Mouse (Mus musculus) intestine, embryonic 16.5 days (tissue): ENCODE results near the gene Rims4. TPM values are rescaled to one million over a fixed set of nuclear protein-coding genes. Genes with fewer than 3 reads are reported as not detected.

Source experiments
- ATAC-seq: fragments of 200-750 bp; cut with Nextera tagmentation; 2 replicates; pipeline ENCODE4 v1.8.0; 2017; ENCODE audit warnings: moderate TSS enrichment, moderate library complexity
- H3K27ac ChIP-seq: fragments of 300-500 bp; sonication (generic); 2 replicates; pipeline ENCODE4 v1.5.1; 2014; ENCODE audit warnings: mild to moderate bottlenecking, low read length
- H3K27me3 ChIP-seq: fragments of 300-500 bp; sonication (generic); replicated peaks from 2 replicates; pipeline ENCODE4 v1.6.1; 2014; ENCODE audit warnings: low read length, control low read depth, mixed read lengths; ENCODE audit not compliant: control insufficient read depth, insufficient read depth
- H3K36me3 ChIP-seq: fragments of 300-500 bp; sonication (generic); 2 replicates; pipeline ENCODE4 v1.6.1; 2014; ENCODE audit warnings: low read length, control low read depth; ENCODE audit not compliant: control insufficient read depth, insufficient read depth
- H3K4me1 ChIP-seq: fragments of 300-500 bp; sonication (generic); 2 replicates; pipeline ENCODE4 v1.6.1; 2014; ENCODE audit warnings: low read length, control low read depth, mixed read lengths; ENCODE audit not compliant: control insufficient read depth, insufficient read depth
- H3K4me2 ChIP-seq: fragments of 300-500 bp; sonication (generic); 2 replicates; pipeline ENCODE4 v1.6.1; 2014; ENCODE audit warnings: low read depth, low read length, control low read depth
- H3K4me3 ChIP-seq: fragments of 300-500 bp; sonication (generic); 2 replicates; pipeline ENCODE4 v1.5.1; 2014; ENCODE audit warnings: mild to moderate bottlenecking, low read length
- H3K9ac ChIP-seq: fragments of 300-500 bp; sonication (generic); 2 replicates; pipeline ENCODE4 v1.6.1; 2014; ENCODE audit warnings: low read depth, low read length
- H3K9me3 ChIP-seq: fragments of 300-500 bp; sonication (generic); 2 replicates; pipeline ENCODE4 v1.6.1; 2016; ENCODE audit warnings: low read length, control low read depth; ENCODE audit not compliant: control insufficient read depth
- WGBS: fragments of 180-500 bp; shearing (Covaris S2); extraction: QIAGEN DNeasy Blood & Tissue Kit; methylation state at CpG from one replicate; pipeline ENCODE4 v1.1.7; 2014; 5-methylcytosine and 5-hydroxymethylcytosine counted together
- polyA plus RNA-seq: library from polyadenylated mRNA; unstranded; fragments of >200 nt; fragmentation: Nextera tagmentation; extraction: Ambion mirVana; gene quantifications from 2 replicates; pipeline ENCODE4 v1.2.1, GENCODE M21; 2015

Gene Rims4
- polyA plus RNA-seq, 1 experiment from 2014 or later, result 0.35 TPM

DNA sequence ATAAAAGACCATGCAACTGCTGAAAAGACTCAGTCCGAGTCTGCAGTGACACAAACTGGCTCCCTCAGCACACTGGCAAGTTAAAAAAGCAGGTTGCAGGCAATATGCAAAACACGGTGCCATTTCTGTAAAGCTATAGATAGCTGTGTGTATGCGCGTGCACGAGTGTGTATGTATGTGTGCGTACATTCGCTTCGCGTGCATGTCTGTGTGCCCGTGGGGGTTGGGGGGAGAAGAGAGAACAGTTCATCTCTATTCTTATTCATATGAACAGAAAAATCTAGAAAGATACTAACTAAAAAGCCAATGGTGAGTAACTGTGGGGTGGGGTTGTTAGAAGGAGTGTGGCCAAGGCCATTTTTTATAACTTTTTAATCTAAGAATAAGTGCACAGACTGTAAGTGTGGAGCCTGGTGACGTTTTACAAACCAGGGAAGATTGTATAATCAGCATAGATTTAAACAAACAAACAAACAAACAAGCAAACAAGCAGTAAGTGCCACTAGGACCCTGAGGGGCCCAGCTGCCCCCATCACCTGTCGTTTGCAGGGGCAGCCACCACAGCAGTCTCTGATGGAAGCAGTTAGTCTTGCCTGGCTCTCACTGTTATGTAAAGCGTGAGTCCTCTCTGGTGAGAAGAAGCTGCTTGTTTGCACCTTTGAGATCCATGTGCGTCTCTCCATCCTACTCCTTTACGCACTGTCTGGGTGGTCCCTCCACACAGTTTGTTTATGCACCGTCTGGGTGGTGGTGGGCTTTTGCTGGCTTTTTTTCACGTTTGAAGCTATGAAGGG lies 35.4 kb downstream of the Rims4 start:
- no peaks in the 10 kb centered on the region for H3K9me3 ChIP-seq
- WGBS, result 62% methylated on average over 17 of the region's 17 CpGs
- ATAC-seq, result no peak

DNA sequence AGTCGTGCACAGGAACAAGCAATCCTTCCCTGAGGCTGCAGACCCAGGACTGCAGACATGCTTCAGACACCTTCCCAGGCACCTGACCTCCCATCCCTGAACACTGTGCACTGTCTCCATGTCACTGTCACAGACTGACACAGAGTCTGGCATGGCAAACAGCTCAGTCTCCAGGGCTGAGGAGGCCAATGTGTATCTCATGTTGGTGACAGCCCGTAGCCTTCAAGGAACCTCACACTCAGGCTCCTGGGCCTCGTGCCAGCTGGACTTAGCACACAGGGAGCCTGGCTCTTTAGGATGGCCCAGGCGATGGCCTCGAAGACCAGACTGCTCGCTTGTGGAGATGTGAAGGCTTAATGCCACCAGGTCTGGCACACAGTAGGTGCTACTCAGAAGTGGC lies 37.6 kb downstream of the Rims4 start:
- Histone ChIP-seq H3K4me3 (no peak overlapping the region), H3K27ac (no peak overlapping the region), H3K4me1 (no peaks in the 10 kb centered on the region), H3K27me3 (no peaks in the 10 kb centered on the region), H3K9me3 (no peaks in the 10 kb centered on the region), H3K36me3 (no peaks in the 10 kb centered on the region), H3K4me2 (no peak overlapping the region), H3K9ac (no peak overlapping the region)
- ATAC-seq, result no peak
- 75% methylated on average over 6 of the region's 6 CpGs for WGBS

More for the DNA sequence above, 35.4 kb downstream of the Rims4 start:
- Histone ChIP-seq H3K4me3 (no peak overlapping the region), H3K27me3 (no peaks in the 10 kb centered on the region), H3K36me3 (no peaks in the 10 kb centered on the region), H3K27ac (no peak overlapping the region), H3K4me2 (no peak overlapping the region), H3K9ac (no peak overlapping the region), H3K4me1 (no peaks in the 10 kb centered on the region)

DNA sequence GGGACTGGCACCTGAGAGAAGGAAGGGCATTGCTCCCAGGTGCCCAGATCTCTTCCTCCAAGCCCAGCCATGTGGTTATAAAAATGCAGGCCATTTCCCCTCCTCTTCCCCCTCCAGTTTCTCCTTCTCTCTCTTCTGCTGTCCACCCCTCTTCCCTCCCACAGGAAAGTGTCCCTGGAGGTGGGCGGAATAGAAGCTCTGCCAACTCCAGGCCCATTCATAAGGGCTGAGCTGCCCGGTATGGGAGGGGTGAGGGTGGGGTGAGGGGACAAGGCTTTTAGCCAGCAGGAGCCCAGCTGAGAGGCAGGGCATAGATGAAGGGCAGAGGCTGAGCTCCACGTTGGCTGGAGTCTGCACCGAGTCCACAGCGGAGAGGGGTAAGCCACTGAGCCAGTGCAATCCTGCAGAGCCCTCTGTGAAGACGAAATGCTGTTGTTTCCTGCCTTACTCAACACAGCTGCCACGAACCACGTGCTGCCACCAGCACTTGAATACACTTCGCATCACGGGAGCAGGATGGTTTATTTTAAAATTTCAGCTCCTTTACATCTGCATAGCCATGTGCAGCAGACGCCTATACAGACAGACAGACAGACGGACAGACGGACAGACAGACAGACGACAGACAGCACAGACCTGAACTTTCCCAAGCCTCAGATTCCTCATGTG lies 41.5 kb downstream of the Rims4 start:
- Histone ChIP-seq H3K9me3 (no peaks in the 10 kb centered on the region), H3K27me3 (no peaks in the 10 kb centered on the region), H3K4me2 (no peak overlapping the region), H3K4me1 (no peaks in the 10 kb centered on the region), H3K36me3 (no peaks in the 10 kb centered on the region), H3K27ac (no peak overlapping the region), H3K9ac (no peak overlapping the region), H3K4me3 (no peak overlapping the region)
- 64% methylated on average over 14 of the region's 14 CpGs for WGBS
- ATAC-seq, result no peak

DNA sequence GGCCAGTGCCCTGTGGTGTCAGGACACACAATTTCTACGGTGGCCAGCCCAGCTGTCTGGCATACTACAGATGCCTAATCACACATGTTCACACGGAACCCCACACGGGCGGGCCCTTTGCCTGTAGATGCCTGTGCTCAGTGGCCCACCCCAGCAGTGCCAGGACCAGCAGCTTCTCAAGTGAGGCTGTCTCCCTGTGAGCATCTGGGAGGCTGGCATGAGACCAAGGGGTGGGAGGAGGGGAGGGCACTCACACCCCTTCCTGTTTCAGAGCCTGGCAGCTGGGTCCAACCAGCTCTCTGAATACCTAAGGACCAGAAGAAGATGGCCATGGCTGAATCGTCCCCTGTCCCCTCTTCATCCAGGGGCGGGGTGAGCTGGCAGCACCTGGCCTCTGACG lies 43.0 kb downstream of the Rims4 start:
- Histone ChIP-seq H3K9ac (no peak overlapping the region), H3K36me3 (no peaks in the 10 kb centered on the region), H3K4me2 (no peak overlapping the region), H3K27ac (no peak overlapping the region), H3K4me1 (no peaks in the 10 kb centered on the region), H3K9me3 (no peaks in the 10 kb centered on the region), H3K27me3 (no peaks in the 10 kb centered on the region), H3K4me3 (no peak overlapping the region)
- no peak for ATAC-seq
- 76% methylated on average over 7 of the region's 7 CpGs for WGBS

DNA sequence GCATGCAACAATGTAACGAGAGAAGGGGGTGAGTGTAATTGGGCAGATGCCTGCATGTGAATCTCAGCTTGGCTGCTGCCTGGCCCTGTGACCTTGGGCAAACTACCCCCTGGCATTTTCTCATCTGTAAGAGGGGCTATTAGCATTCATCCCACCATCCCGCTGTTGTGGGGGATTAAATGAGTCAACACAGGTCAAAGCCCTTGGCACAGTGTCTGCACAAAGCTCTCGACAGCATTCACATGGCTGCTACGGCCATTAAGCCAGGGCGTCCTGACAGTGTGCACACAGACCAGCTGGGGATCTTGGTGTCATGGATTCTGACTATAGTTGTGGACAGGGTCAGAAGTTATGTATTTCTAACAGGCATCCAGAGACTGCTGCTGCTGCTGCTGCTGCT lies 43.6 kb downstream of the Rims4 start:
- no peaks in the 10 kb centered on the region for H3K36me3 ChIP-seq
- 48% methylated on average over 5 of the region's 5 CpGs for WGBS
- no peak for ATAC-seq
- no peak overlapping the region for H3K4me2 ChIP-seq
- H3K4me3 ChIP-seq, result no peak overlapping the region
- H3K27ac ChIP-seq, result no peak overlapping the region
- H3K27me3 ChIP-seq, result no peaks in the 10 kb centered on the region
- H3K4me1 ChIP-seq, result no peaks in the 10 kb centered on the region
- no peak overlapping the region for H3K9ac ChIP-seq
- H3K9me3 ChIP-seq, result no peaks in the 10 kb centered on the region

DNA sequence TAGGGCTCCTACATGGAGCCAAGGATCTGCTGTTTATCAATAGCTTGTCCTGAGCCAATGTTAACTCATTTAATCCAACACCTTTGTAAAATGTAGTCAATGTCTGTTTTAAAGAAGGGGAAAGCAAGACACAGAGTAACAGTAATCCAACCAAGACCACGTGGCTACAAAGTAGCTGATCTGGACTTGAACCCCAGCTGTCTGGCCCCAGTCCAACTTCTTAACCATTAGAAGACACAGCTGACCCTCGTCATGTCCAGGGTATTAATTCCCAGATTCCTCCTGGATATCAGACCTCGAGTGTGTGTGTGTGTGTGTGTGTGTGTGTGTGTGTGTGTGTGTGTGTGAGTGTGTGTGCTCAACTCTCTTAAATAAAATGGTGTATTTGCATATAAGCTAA lies 46.6 kb downstream of the Rims4 start:
- no peak overlapping the region for H3K9ac ChIP-seq
- H3K27ac ChIP-seq, result no peak overlapping the region
- no peaks in the 10 kb centered on the region for H3K27me3 ChIP-seq
- ATAC-seq, result no peak
- no peaks in the 10 kb centered on the region for H3K4me1 ChIP-seq
- H3K4me3 ChIP-seq, result no peak overlapping the region
- WGBS, result 34% methylated on average over 3 of the region's 3 CpGs
- H3K4me2 ChIP-seq, result no peak overlapping the region
- H3K36me3 ChIP-seq, result no peaks in the 10 kb centered on the region
- no peaks in the 10 kb centered on the region for H3K9me3 ChIP-seq

DNA sequence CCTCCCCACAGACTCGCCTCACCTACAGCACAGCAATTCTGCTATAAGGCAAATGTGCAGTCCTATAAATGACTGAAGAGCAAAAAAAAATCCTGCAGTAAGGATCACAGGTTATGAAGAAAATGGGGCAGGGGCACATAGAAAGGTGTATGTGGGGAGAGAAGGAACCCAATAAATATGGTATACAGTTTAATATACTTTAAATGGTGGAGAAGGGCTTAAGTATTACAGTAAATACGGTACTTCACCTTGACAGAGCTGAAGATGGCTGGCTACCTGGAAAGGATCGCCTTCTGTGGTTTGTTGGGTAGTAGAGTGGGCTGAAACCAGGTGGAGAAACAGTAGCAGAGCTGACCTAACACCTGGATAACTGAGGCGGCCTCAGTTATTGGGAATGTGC lies 47.2 kb downstream of the Rims4 start:
- no peaks in the 10 kb centered on the region for H3K4me1 ChIP-seq
- H3K27ac ChIP-seq, result no peak overlapping the region
- H3K4me3 ChIP-seq, result no peak overlapping the region
- H3K27me3 ChIP-seq, result no peaks in the 10 kb centered on the region
- no peaks in the 10 kb centered on the region for H3K9me3 ChIP-seq
- no peaks in the 10 kb centered on the region for H3K36me3 ChIP-seq
- ATAC-seq, result no peak
- H3K4me2 ChIP-seq, result no peak overlapping the region
- H3K9ac ChIP-seq, result no peak overlapping the region
- WGBS, result 86% methylated on average over 4 of the region's 4 CpGs

DNA sequence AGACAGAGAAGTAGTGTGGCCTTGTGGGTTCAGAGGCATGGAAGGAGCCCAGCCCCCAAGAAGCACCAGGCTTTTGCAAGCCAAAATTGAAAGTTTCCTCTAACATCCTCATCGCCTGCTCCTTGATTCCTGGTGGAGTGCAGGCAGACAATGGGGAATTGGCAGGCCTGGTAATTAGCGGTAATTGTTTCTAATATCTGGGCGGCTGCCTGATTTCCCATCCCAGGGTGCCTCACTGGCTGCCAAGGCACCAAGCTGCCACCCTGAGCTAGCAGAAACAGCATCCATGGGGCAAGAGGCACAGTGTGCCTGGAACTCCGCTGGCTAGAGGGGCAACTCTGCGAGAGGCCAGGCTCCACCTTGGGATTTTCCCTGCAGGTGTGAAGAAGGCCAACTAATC lies 48.7 kb downstream of the Rims4 start:
- Histone ChIP-seq H3K9me3 (no peaks in the 10 kb centered on the region), H3K4me2 (no peak overlapping the region), H3K36me3 (no peaks in the 10 kb centered on the region), H3K9ac (no peak overlapping the region), H3K27me3 (no peaks in the 10 kb centered on the region), H3K4me3 (no peak overlapping the region), H3K4me1 (no peaks in the 10 kb centered on the region), H3K27ac (no peak overlapping the region)
- no peak for ATAC-seq
- 53% methylated on average over 5 of the region's 5 CpGs for WGBS

DNA sequence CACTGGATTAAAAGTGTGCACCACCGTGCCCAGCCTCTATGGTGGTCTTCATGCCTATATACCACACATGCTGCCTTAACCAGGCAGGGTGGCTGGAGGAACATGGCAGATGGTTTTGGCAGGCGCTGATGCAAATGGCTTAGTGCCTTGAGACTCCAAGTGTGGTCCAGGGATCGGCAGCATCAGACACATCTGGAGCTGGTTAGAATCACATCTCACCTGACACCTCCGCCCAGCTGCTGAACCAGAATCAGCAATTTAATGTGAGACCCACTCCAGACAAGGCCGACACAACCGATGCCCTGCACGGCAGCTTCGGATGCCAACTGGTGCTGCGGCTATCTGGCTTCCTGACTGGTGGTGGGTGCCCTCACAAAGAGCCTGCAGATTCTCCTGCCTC lies 52.4 kb downstream of the Rims4 start:
- H3K4me3 ChIP-seq, result no peak overlapping the region
- no peaks in the 10 kb centered on the region for H3K27me3 ChIP-seq
- 87% methylated on average over 9 of the region's 9 CpGs for WGBS
- H3K27ac ChIP-seq, result no peak overlapping the region
- no peaks in the 10 kb centered on the region for H3K36me3 ChIP-seq
- H3K4me1 ChIP-seq, result no peaks in the 10 kb centered on the region
- no peak for ATAC-seq
- no peaks in the 10 kb centered on the region for H3K9me3 ChIP-seq
- H3K9ac ChIP-seq, result no peak overlapping the region
- H3K4me2 ChIP-seq, result no peak overlapping the region
